18 mouse cellular contexts compared by ENCODE assay signal in the genomic region with DNA sequence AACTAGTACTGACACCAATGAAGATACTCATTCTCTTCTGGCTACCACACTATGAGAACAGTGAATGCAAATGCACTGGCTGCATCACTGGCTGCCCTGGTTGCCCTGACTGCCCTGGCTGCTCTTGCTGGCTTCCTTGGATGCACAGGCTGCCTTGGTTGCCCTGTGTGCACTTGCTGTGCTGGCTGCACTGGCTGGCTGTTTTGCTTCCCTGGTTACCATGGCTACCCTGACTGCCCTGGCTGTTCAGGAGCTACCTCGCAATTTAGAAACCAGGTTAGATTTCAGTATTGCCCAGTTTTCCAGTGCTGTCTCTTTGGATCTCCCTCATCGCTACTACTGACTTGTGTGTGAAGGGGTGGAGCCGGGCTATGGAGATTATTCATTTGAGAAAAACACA.
DNase-seq lines count a peak whose midpoint lies in the region; ATAC-seq and TF ChIP-seq lines count a peak whose summit lies in the region.
"Had no signal": no experiment of that assay in that cellular context is flagged by ENCODE, and none has a peak within 500 bp of the region (broad histone marks: within the 10 kb centered on the region; RNA-seq: fewer than 3 reads in every experiment).

No protein-coding gene starts in this region.

- no peaks in the 10 kb centered on the region for H3K9me3 ChIP-seq in forebrain, embryonic 12.5 days
- no peaks in the 10 kb centered on the region for H3K9me3 ChIP-seq in forebrain, embryonic 10.5 days
- H3K9me3 ChIP-seq in megakaryocyte, embryonic 14.5 days: peaks cover 7% of the 10 kb centered on the region; the same call in 1 of the 2 replicates
- no peaks in the 10 kb centered on the region for H3K9me3 ChIP-seq in hindbrain, embryonic 14.5 days (ENCODE audit: control insufficient read depth, low read length)
- H3K9me3 ChIP-seq in midbrain, postnatal 0 days (ENCODE audit: low read length): no peaks in the 10 kb centered on the region
- H3K9me3 ChIP-seq: heart, embryonic 13.5 days; neural tube, embryonic 13.5 days had no signal

- no peak for DNase-seq in forebrain, embryonic 10.5 days (ENCODE audit: extremely low spot score, low spot score)
- peak; percentile 39 for DNase-seq in hindbrain, embryonic 14.5 days (ENCODE audit: low spot score)
- DNase-seq in midbrain, postnatal 0 days (ENCODE audit: low spot score): peak; percentile 17
- DNase-seq in ovary, postnatal 36 days (ENCODE audit: low spot score): no peak
- DNase-seq in layer of hippocampus, postnatal 36 days: no peak
- DNase-seq: adrenal gland, postnatal 36 days; kidney, adult 2 months; lung, postnatal 14 days; right cerebral cortex, adult 18-20 months; thymus, postnatal 36 days had no signal

- H3K4me3 ChIP-seq in forebrain, embryonic 12.5 days (replicated peaks): no peak overlapping the region
- no peak overlapping the region for H3K4me3 ChIP-seq in forebrain, embryonic 10.5 days
- peak overlapping the region; percentile 50 for H3K4me3 ChIP-seq in megakaryocyte, embryonic 14.5 days (replicated peaks)
- H3K4me3 ChIP-seq in hindbrain, embryonic 14.5 days (replicated peaks; ENCODE audit: low read length): no peak overlapping the region
- no peak overlapping the region for H3K4me3 ChIP-seq in midbrain, postnatal 0 days (ENCODE audit: low read depth, low read length)
- H3K4me3 ChIP-seq: erythroblast, embryonic 14.5 days; heart, embryonic 13.5 days; neural tube, embryonic 13.5 days had no signal

- WGBS in forebrain, embryonic 12.5 days: 69% methylated on average over 3 of the region's 3 CpGs
- 71% methylated on average over 3 of the region's 3 CpGs for WGBS in forebrain, embryonic 10.5 days
- 65% methylated on average over 3 of the region's 3 CpGs for WGBS in hindbrain, embryonic 14.5 days
- WGBS in midbrain, postnatal 0 days: 65% methylated on average over 3 of the region's 3 CpGs

- TF ChIP-seq CTCF in midbrain, postnatal 0 days (IDR thresholded peaks at IDR 0.05): no peak

- peaks cover 4% of the 10 kb centered on the region for H3K4me1 ChIP-seq in forebrain, embryonic 12.5 days
- peaks cover 3% of the 10 kb centered on the region; the same call in 1 of the 2 replicates for H3K4me1 ChIP-seq in forebrain, embryonic 10.5 days
- no peaks in the 10 kb centered on the region for H3K4me1 ChIP-seq in megakaryocyte, embryonic 14.5 days
- H3K4me1 ChIP-seq in hindbrain, embryonic 14.5 days (replicated peaks; ENCODE audit: control insufficient read depth, insufficient read depth, low read length): no peaks in the 10 kb centered on the region; the same call in 1 of the 2 replicates
- no peaks in the 10 kb centered on the region for H3K4me1 ChIP-seq in midbrain, postnatal 0 days (ENCODE audit: insufficient read depth, low read length)
- H3K4me1 ChIP-seq: heart, embryonic 13.5 days had no signal

- H3K36me3 ChIP-seq in forebrain, embryonic 12.5 days (replicated peaks): no peaks in the 10 kb centered on the region
- no peaks in the 10 kb centered on the region for H3K36me3 ChIP-seq in forebrain, embryonic 10.5 days (replicated peaks)
- H3K36me3 ChIP-seq in megakaryocyte, embryonic 14.5 days (replicated peaks; ENCODE audit: low read length): no peaks in the 10 kb centered on the region
- H3K36me3 ChIP-seq in hindbrain, embryonic 14.5 days (replicated peaks; ENCODE audit: control insufficient read depth, insufficient read depth): no peaks in the 10 kb centered on the region
- no peaks in the 10 kb centered on the region for H3K36me3 ChIP-seq in midbrain, postnatal 0 days (ENCODE audit: insufficient read depth, low read length)
- H3K36me3 ChIP-seq: heart, embryonic 13.5 days; neural tube, embryonic 13.5 days had no signal

- H3K27ac ChIP-seq in forebrain, embryonic 12.5 days: no peak overlapping the region
- no peak overlapping the region for H3K27ac ChIP-seq in forebrain, embryonic 10.5 days
- H3K27ac ChIP-seq in hindbrain, embryonic 14.5 days: no peak overlapping the region
- no peak overlapping the region for H3K27ac ChIP-seq in midbrain, postnatal 0 days (ENCODE audit: low read depth, low read length)
- H3K27ac ChIP-seq: heart, embryonic 13.5 days; neural tube, embryonic 13.5 days; stomach, postnatal 0 days had no signal

- H3K9ac ChIP-seq in forebrain, embryonic 12.5 days: no peak overlapping the region
- no peak overlapping the region for H3K9ac ChIP-seq in hindbrain, embryonic 14.5 days
- no peak overlapping the region for H3K9ac ChIP-seq in midbrain, postnatal 0 days (replicated peaks; ENCODE audit: low read length, poor library complexity, severe bottlenecking)
- H3K9ac ChIP-seq: heart, embryonic 13.5 days; neural tube, embryonic 13.5 days had no signal

- no peaks in the 10 kb centered on the region for H3K27me3 ChIP-seq in forebrain, embryonic 12.5 days
- no peaks in the 10 kb centered on the region for H3K27me3 ChIP-seq in forebrain, embryonic 10.5 days (ENCODE audit: poor library complexity, severe bottlenecking)
- H3K27me3 ChIP-seq in megakaryocyte, embryonic 14.5 days (replicated peaks): no peaks in the 10 kb centered on the region
- no peaks in the 10 kb centered on the region for H3K27me3 ChIP-seq in hindbrain, embryonic 14.5 days (ENCODE audit: control insufficient read depth, insufficient read depth, low read length)
- H3K27me3 ChIP-seq in midbrain, postnatal 0 days (ENCODE audit: insufficient read depth, low read length): no peaks in the 10 kb centered on the region
- H3K27me3 ChIP-seq: heart, embryonic 13.5 days; neural tube, embryonic 13.5 days had no signal

- 0 out of 2 replicates have a peak, but pooled peaks have one; percentile 55 for ATAC-seq in forebrain, embryonic 12.5 days (ENCODE audit: low FRiP score)
- ATAC-seq in megakaryocyte, adult 5-6 weeks (ENCODE audit: poor library complexity, severe bottlenecking): no peak
- ATAC-seq in hindbrain, embryonic 14.5 days (ENCODE audit: low FRiP score): no peak
- ATAC-seq in midbrain, postnatal 0 days (ENCODE audit: low FRiP score): no peak
- ATAC-seq: activated CD4-positive, CD25-positive, alpha-beta regulatory T cell, adult 4 months had no signal

- H3K4me2 ChIP-seq in forebrain, embryonic 12.5 days: no peak overlapping the region
- no peak overlapping the region for H3K4me2 ChIP-seq in hindbrain, embryonic 14.5 days (replicated peaks)
- no peak overlapping the region for H3K4me2 ChIP-seq in midbrain, postnatal 0 days (ENCODE audit: low read depth, low read length, poor library complexity, severe bottlenecking)
- H3K4me2 ChIP-seq: heart, embryonic 13.5 days; neural tube, embryonic 13.5 days had no signal

Comparison
In these comparisons a context has a peak if more than half of its experiments do, and no peak if none do; other contexts are left out.
1. DNase-seq: peak in hindbrain, embryonic 14.5 days (single experiment) and midbrain, postnatal 0 days (single experiment); none in forebrain, embryonic 10.5 days (single experiment), ovary, postnatal 36 days (single experiment) and layer of hippocampus, postnatal 36 days (0 of 2).